Mouse (Mus musculus) liver, adult 2 months (tissue): ENCODE results near the gene Dus2.

Experiments used
- CTCF ChIP-seq: fragments of 200-500 bp; IDR thresholded peaks from 2 replicates; pipeline ENCODE4 v1.5.1; 2011; ENCODE audit warnings: low read depth, low read length, control low read depth
- POLR2A ChIP-seq: fragments of 200-500 bp; IDR thresholded peaks from 2 replicates; pipeline ENCODE4 v1.6.1; 2011; ENCODE audit warnings: low read length, control low read depth; ENCODE audit not compliant: insufficient read depth; ENCODE audit errors: extremely low read depth

GRCm38 (mm10) chr8:105965905-105966341 is 25.2 kb upstream of the Dus2 start, which contains the start of gene Slc12a4:
- no peak for TF ChIP-seq CTCF
- TF ChIP-seq POLR2A, result peak; percentile 72; the same call in 1 of the 2 replicates
